Mouse (Mus musculus) olfactory bulb, adult 2 months (tissue): Measurements from ENCODE around the gene 9930022D16Rik. TPM values are rescaled to one million over a fixed set of nuclear protein-coding genes. Genes with fewer than 3 reads are reported as not detected.

Source experiments
- H3K27ac ChIP-seq: fragments of 200-500 bp; 2 replicates; pipeline ENCODE4 v1.5.1; 2012; ENCODE audit warnings: low read depth, low read length; ENCODE audit not compliant: insufficient read depth
- H3K4me1 ChIP-seq: fragments of 200-500 bp; 2 replicates; pipeline ENCODE4 v1.6.1; 2012; ENCODE audit warnings: low read length; ENCODE audit not compliant: control insufficient read depth, insufficient read depth
- H3K4me3 ChIP-seq: fragments of 200-500 bp; 2 replicates; pipeline ENCODE4 v1.5.1; 2012; ENCODE audit warnings: mild to moderate bottlenecking, low read depth, low read length, moderate library complexity; ENCODE audit not compliant: insufficient read depth
- CTCF ChIP-seq: fragments of 200-500 bp; IDR thresholded peaks from 2 replicates; pipeline ENCODE4 v1.5.1; 2012; ENCODE audit warnings: low read depth, mild to moderate bottlenecking, low read length, moderate library complexity; ENCODE audit not compliant: insufficient read depth
- POLR2A ChIP-seq: fragments of 200-500 bp; IDR thresholded peaks from 2 replicates; pipeline ENCODE4 v1.6.1; 2012; ENCODE audit warnings: mild to moderate bottlenecking, low read depth, low read length, moderate library complexity; ENCODE audit not compliant: insufficient read depth
- WGBS: fragments of 180-500 bp; shearing (Covaris S2); methylation state at CpG from one replicate; pipeline ENCODE4 v1.1.7; 2018; 5-methylcytosine and 5-hydroxymethylcytosine counted together
- polyA plus RNA-seq: library from polyadenylated mRNA; stranded (reverse); fragments of >200 nt; gene quantifications from 2 replicates; pipeline ENCODE4 v1.2.4, GENCODE M21; 2012; ENCODE audit warnings: low replicate concordance; ENCODE audit not compliant: missing spikeins, insufficient read depth, insufficient read length

Gene 9930022D16Rik
- polyA plus RNA-seq, 1 experiment: not detected

- WGBS: 70% methylated on average over 5 of the region's 5 CpGs
- Histone ChIP-seq H3K4me3 (no peak overlapping the region), H3K4me1 (no peaks in the 10 kb centered on the region), H3K27ac (no peak overlapping the region)
- no peak for TF ChIP-seq POLR2A
Observed at GRCm38 (mm10) chr11:109460586-109460985, 46.9 kb downstream of the 9930022D16Rik start.

GRCm38 (mm10) chr11:109465068-109465467, 51.4 kb downstream of the 9930022D16Rik start:
- TF ChIP-seq CTCF: no peak
- 92% methylated on average over 4 of the region's 4 CpGs for WGBS
- no peak overlapping the region for H3K27ac ChIP-seq

GRCm38 (mm10) chr11:109466987-109467386, 53.3 kb downstream of the 9930022D16Rik start:
- WGBS: 93% methylated on average over 8 of the region's 8 CpGs
- no peaks in the 10 kb centered on the region for H3K4me1 ChIP-seq
- H3K27ac ChIP-seq: no peak overlapping the region
- TF ChIP-seq POLR2A (no peak), CTCF (no peak)
- H3K4me3 ChIP-seq: no peak overlapping the region

More at GRCm38 (mm10) chr11:109465068-109465467, 51.4 kb downstream of the 9930022D16Rik start:
- H3K4me3 ChIP-seq: no peak overlapping the region
- H3K4me1 ChIP-seq: no peaks in the 10 kb centered on the region

- no peak overlapping the region for H3K27ac ChIP-seq
- 68% methylated on average over 5 of the region's 5 CpGs for WGBS
- H3K4me3 ChIP-seq: no peak overlapping the region
- peaks cover 2% of the 10 kb centered on the region; the same call in 1 of the 2 replicates for H3K4me1 ChIP-seq
- TF ChIP-seq CTCF: no peak
- no peak for TF ChIP-seq POLR2A
Observed at GRCm38 (mm10) chr11:109468133-109468532, 54.4 kb downstream of the 9930022D16Rik start.

Other genes with a start within 250 kb of the 9930022D16Rik start
- gene Rgs9, start 115.8 kb upstream of the 9930022D16Rik start, polyA plus RNA-seq: not detected in 2 replicates
- gene Gna13, start 51.1 kb upstream of the 9930022D16Rik start, polyA plus RNA-seq: not detected in 2 replicates
- gene Amz2, start 12.0 kb downstream of the 9930022D16Rik start, polyA plus RNA-seq: not detected in 2 replicates
- gene Arsg, start 59.5 kb downstream of the 9930022D16Rik start, polyA plus RNA-seq: not detected in 2 replicates
- gene Slc16a6, start 59.7 kb downstream of the 9930022D16Rik start, polyA plus RNA-seq: not detected in 2 replicates
- not detected in 2 replicates for gene Wipi1, start 198.1 kb downstream of the 9930022D16Rik start, polyA plus RNA-seq
- gene Prkar1a, start 235.5 kb downstream of the 9930022D16Rik start, polyA plus RNA-seq: 228 and 397 TPM in 2 replicates